In genomic region chr13:113044876-113045275, GRCm38 (mm10) we compare ENCODE assay signal across 11 mouse cellular contexts. TPM values are rescaled to one million over a fixed set of nuclear protein-coding genes. Genes with fewer than 3 reads are reported as not detected.
A peak's percentile ranks its signal among the peaks of the same experiment; 100 is the strongest.
DNase-seq lines count a peak whose midpoint lies in the region; ATAC-seq and TF ChIP-seq lines count a peak whose summit lies in the region.
"Had no signal": no experiment of that assay in that cellular context is flagged by ENCODE, and none has a peak within 500 bp of the region (broad histone marks: within the 10 kb centered on the region; RNA-seq: fewer than 3 reads in every experiment).

No protein-coding gene starts in this region.

- ATAC-seq in kidney, embryonic 14.5 days (ENCODE audit: low FRiP score, low TSS enrichment) = no peak
- no peak for ATAC-seq in hindbrain, postnatal 0 days
- no peak for ATAC-seq in megakaryocyte, adult 5-6 weeks (ENCODE audit: poor library complexity, severe bottlenecking)

- peaks cover 8% of the 10 kb centered on the region; the same call in 1 of the 2 replicates for H3K4me1 ChIP-seq in kidney, embryonic 14.5 days (ENCODE audit: control insufficient read depth, insufficient read depth, low read length)
- peaks cover 14% of the 10 kb centered on the region for H3K4me1 ChIP-seq in embryonic fibroblast, embryonic 13.5 days (ENCODE audit: control insufficient read depth, insufficient read depth, low read length)
- H3K4me1 ChIP-seq in hindbrain, postnatal 0 days (ENCODE audit: insufficient read depth, low read length) = no peaks in the 10 kb centered on the region

- H3K4me2 ChIP-seq in kidney, embryonic 14.5 days (replicated peaks; ENCODE audit: low read depth, low read length) = peak overlapping the region; percentile 54
- H3K4me2 ChIP-seq in hindbrain, postnatal 0 days (ENCODE audit: low read depth, low read length) = peak overlapping the region; percentile 71
- peak overlapping the region; percentile 91 for H3K4me2 ChIP-seq in myocyte (ENCODE audit: low read depth)

- peaks cover 29% of the 10 kb centered on the region for H3K79me2 ChIP-seq in myocyte (ENCODE audit: control insufficient read depth, insufficient read depth)

- peak overlapping the region; percentile 66 for H3K9ac ChIP-seq in kidney, embryonic 14.5 days (ENCODE audit: low read depth, low read length)
- H3K9ac ChIP-seq in hindbrain, postnatal 0 days (replicated peaks; ENCODE audit: low read length) = no peak overlapping the region

- no peaks in the 10 kb centered on the region for H3K9me3 ChIP-seq in kidney, embryonic 14.5 days (ENCODE audit: control insufficient read depth, low read length)
- H3K9me3 ChIP-seq in hindbrain, postnatal 0 days (ENCODE audit: low read length) = no peaks in the 10 kb centered on the region

- 31% methylated on average over 3 of the region's 3 CpGs for WGBS in kidney, embryonic 14.5 days
- 77% methylated on average over 3 of the region's 3 CpGs for WGBS in hindbrain, postnatal 0 days

- no peak overlapping the region for H3K27ac ChIP-seq in kidney, embryonic 14.5 days (ENCODE audit: low read depth, low read length)
- peak overlapping the region; percentile 99; the same call in 1 of the 2 replicates for H3K27ac ChIP-seq in embryonic fibroblast, embryonic 13.5 days (ENCODE audit: insufficient read depth, low read length)
- H3K27ac ChIP-seq in hindbrain, postnatal 0 days = no peak overlapping the region

- H3K36me3 ChIP-seq in kidney, embryonic 14.5 days (ENCODE audit: control insufficient read depth, insufficient read depth, low read length) = peaks cover 6% of the 10 kb centered on the region; the same call in 1 of the 2 replicates
- H3K36me3 ChIP-seq in hindbrain, postnatal 0 days (ENCODE audit: insufficient read depth, low read length) = no peaks in the 10 kb centered on the region
- no peaks in the 10 kb centered on the region for H3K36me3 ChIP-seq in myocyte (ENCODE audit: control insufficient read depth, insufficient read depth)

- no peak for TF ChIP-seq CTCF in embryonic fibroblast, embryonic 13.5 days (IDR thresholded peaks at IDR 0.05; ENCODE audit: borderline replicate concordance, insufficient read depth, low read length)
- no peak for TF ChIP-seq CTCF in hindbrain, postnatal 0 days (IDR thresholded peaks at IDR 0.05; ENCODE audit: low read depth)

- no peaks in the 10 kb centered on the region for H3K27me3 ChIP-seq in kidney, embryonic 14.5 days (ENCODE audit: control insufficient read depth, insufficient read depth, low read length)
- no peaks in the 10 kb centered on the region for H3K27me3 ChIP-seq in hindbrain, postnatal 0 days (ENCODE audit: insufficient read depth, low read length)
- no peaks in the 10 kb centered on the region for H3K27me3 ChIP-seq in myocyte (ENCODE audit: control insufficient read depth, insufficient read depth, insufficient read length)

- H3ac ChIP-seq in myocyte (ENCODE audit: control insufficient read depth, insufficient read length) = no peak overlapping the region

- H3K4me3 ChIP-seq in kidney, embryonic 14.5 days (ENCODE audit: low read length) = peak overlapping the region; percentile 74
- peak overlapping the region; percentile 77 for H3K4me3 ChIP-seq in embryonic fibroblast, embryonic 13.5 days (ENCODE audit: insufficient read depth, low read length)
- H3K4me3 ChIP-seq in hindbrain, postnatal 0 days (ENCODE audit: low read length) = peak overlapping the region; percentile 51
- H3K4me3 ChIP-seq in myocyte = peak overlapping the region; percentile 51

- no peak for TF ChIP-seq POLR2A in embryonic fibroblast, embryonic 13.5 days (IDR thresholded peaks at IDR 0.05; ENCODE audit: low read depth, low read length)
- no peak for TF ChIP-seq POLR2A in myocyte (IDR thresholded peaks at IDR 0.05; ENCODE audit: insufficient read length, low read depth)

- no peak for DNase-seq in kidney, adult 11 months
- DNase-seq in hindbrain, postnatal 0 days (ENCODE audit: low spot score) = no peak
- no peak for DNase-seq in natural killer cell, adult 2 months (ENCODE audit: low spot score in 2 of 2)
- DNase-seq in gastrocnemius, postnatal 4 days (ENCODE audit: low spot score in 2 of 2) = no peak

TF ChIP-seq in myocyte, 11 proteins besides CTCF, POLR2A, EP300 and RAD21:
- TF ChIP-seq SRF (IDR thresholded peaks at IDR 0.05; ENCODE audit: control insufficient read depth, insufficient read length, low read depth) (no peak), MAX (IDR thresholded peaks at IDR 0.05; ENCODE audit: low read depth) (no peak), POLR2AphosphoS2 (IDR thresholded peaks at IDR 0.05; ENCODE audit: insufficient read length, low read depth) (no peak), MYOD1 (IDR thresholded peaks at IDR 0.05; ENCODE audit: control insufficient read depth in 1 of 3, insufficient read length in 2 of 3, low read depth in 2 of 3) (no peak), MYOG (IDR thresholded peaks at IDR 0.05; ENCODE audit: control insufficient read depth in 1 of 3, insufficient read depth in 1 of 3, insufficient read length in 2 of 3, low read depth in 2 of 3) (no peak), E2F4 (IDR thresholded peaks at IDR 0.05; ENCODE audit: insufficient read depth) (no peak), REST (IDR thresholded peaks at IDR 0.05; ENCODE audit: insufficient read depth, insufficient read length) (no peak)

RNA-seq across cellular contexts. Expression of gene Gpx8, which starts 1.3 kb away (rescaled TPM):
- 142 and 204 TPM in 2 replicates for polyA plus RNA-seq in kidney, embryonic 14.5 days (2014; fragmentation: Nextera tagmentation; extraction: Ambion mirVana)
- 313 and 341 TPM in 2 replicates for polyA plus RNA-seq in embryonic fibroblast, embryonic 13.5 days (2011; ENCODE audit: insufficient read length, low read depth, missing spikeins)
- 10.2 and 19.7 TPM in 2 replicates for total RNA-seq in hindbrain, postnatal 0 days (2014; rRNA removed)
- 60.4 and 67.0 TPM in 2 replicates for polyA plus RNA-seq in hindbrain, postnatal 0 days (2015; fragmentation: Nextera tagmentation; extraction: Ambion mirVana)
- 68.8 TPM for polyA plus RNA-seq in myocyte (2012; fragmentation: generic; extraction: Trizol)
- 0.85 TPM in 1 of 2 replicates, not detected in the other for total RNA-seq in megakaryocyte, adult 5-6 weeks (2015)
- total RNA-seq in megakaryocyte, adult 5-6 weeks (2017) = 1.9 TPM in 1 of 2 replicates, not detected in the other
- 10 to 100 TPM; 54.8 to 60.8 TPM for total RNA-seq in gastrocnemius, postnatal 4 days (2021)

RNA-seq across cellular contexts. Expression of gene Cdc20b, which starts 10.0 kb away (rescaled TPM):
- polyA plus RNA-seq in kidney, embryonic 14.5 days (2014; fragmentation: Nextera tagmentation; extraction: Ambion mirVana) = not detected in 2 replicates
- not detected in 2 replicates for polyA plus RNA-seq in embryonic fibroblast, embryonic 13.5 days (2011; ENCODE audit: insufficient read length, low read depth, missing spikeins)
- 2.4 and 3.1 TPM in 2 replicates for total RNA-seq in hindbrain, postnatal 0 days (2014; rRNA removed)
- 0.34 and 0.60 TPM in 2 replicates for polyA plus RNA-seq in hindbrain, postnatal 0 days (2015; fragmentation: Nextera tagmentation; extraction: Ambion mirVana)
- polyA plus RNA-seq in myocyte (2012; fragmentation: generic; extraction: Trizol) = not detected
- not detected in 2 replicates for total RNA-seq in megakaryocyte, adult 5-6 weeks (2015)
- not detected in 2 replicates for total RNA-seq in megakaryocyte, adult 5-6 weeks (2017)
- total RNA-seq in gastrocnemius, postnatal 4 days (2021) = not detected

RNA-seq across cellular contexts. Expression of gene Mcidas, which starts 51.2 kb away (rescaled TPM):
- polyA plus RNA-seq in kidney, embryonic 14.5 days (2014; fragmentation: Nextera tagmentation; extraction: Ambion mirVana) = not detected in 2 replicates
- polyA plus RNA-seq in embryonic fibroblast, embryonic 13.5 days (2011; ENCODE audit: insufficient read length, low read depth, missing spikeins) = not detected in 2 replicates
- total RNA-seq in hindbrain, postnatal 0 days (2014; rRNA removed) = 0.73 and 2.4 TPM in 2 replicates
- polyA plus RNA-seq in hindbrain, postnatal 0 days (2015; fragmentation: Nextera tagmentation; extraction: Ambion mirVana) = 0.88 and 0.95 TPM in 2 replicates
- polyA plus RNA-seq in myocyte (2012; fragmentation: generic; extraction: Trizol) = not detected
- total RNA-seq in megakaryocyte, adult 5-6 weeks (2015) = not detected in 2 replicates
- not detected in 2 replicates for total RNA-seq in megakaryocyte, adult 5-6 weeks (2017)
- total RNA-seq in gastrocnemius, postnatal 4 days (2021) = not detected
- total RNA-seq: ES-E14 had no signal

RNA-seq across cellular contexts. Expression of gene Gzma, which starts 55.9 kb away (rescaled TPM):
- not detected in 2 replicates for polyA plus RNA-seq in kidney, embryonic 14.5 days (2014; fragmentation: Nextera tagmentation; extraction: Ambion mirVana)
- polyA plus RNA-seq in embryonic fibroblast, embryonic 13.5 days (2011; ENCODE audit: insufficient read length, low read depth, missing spikeins) = not detected in 2 replicates
- total RNA-seq in hindbrain, postnatal 0 days (2014; rRNA removed) = not detected in 2 replicates
- not detected in 2 replicates for polyA plus RNA-seq in hindbrain, postnatal 0 days (2015; fragmentation: Nextera tagmentation; extraction: Ambion mirVana)
- not detected for polyA plus RNA-seq in myocyte (2012; fragmentation: generic; extraction: Trizol)
- 14.6 and 29.7 TPM in 2 replicates for total RNA-seq in megakaryocyte, adult 5-6 weeks (2015)
- total RNA-seq in megakaryocyte, adult 5-6 weeks (2017) = 20.3 and 49.5 TPM in 2 replicates
- not detected for total RNA-seq in gastrocnemius, postnatal 4 days (2021)
- total RNA-seq: ES-E14; layer of hippocampus, postnatal 14 days had no signal
- polyA plus RNA-seq: brain, embryonic 14.5 days had no signal

RNA-seq across cellular contexts. Expression of gene Ccno, which starts 57.3 kb away (rescaled TPM):
- 0.17 and 0.55 TPM in 2 replicates for polyA plus RNA-seq in kidney, embryonic 14.5 days (2014; fragmentation: Nextera tagmentation; extraction: Ambion mirVana)
- polyA plus RNA-seq in embryonic fibroblast, embryonic 13.5 days (2011; ENCODE audit: insufficient read length, low read depth, missing spikeins) = 1.2 and 2.6 TPM in 2 replicates
- 1.3 and 2.7 TPM in 2 replicates for total RNA-seq in hindbrain, postnatal 0 days (2014; rRNA removed)
- polyA plus RNA-seq in hindbrain, postnatal 0 days (2015; fragmentation: Nextera tagmentation; extraction: Ambion mirVana) = 1.7 and 1.9 TPM in 2 replicates
- polyA plus RNA-seq in myocyte (2012; fragmentation: generic; extraction: Trizol) = 1.4 TPM
- 2.8 and 4.7 TPM in 2 replicates for total RNA-seq in megakaryocyte, adult 5-6 weeks (2015)
- total RNA-seq in megakaryocyte, adult 5-6 weeks (2017) = 4.1 and 5.9 TPM in 2 replicates
- total RNA-seq in gastrocnemius, postnatal 4 days (2021) = under 1 TPM in 1 of 2 experiments, not detected in 1; 0.26 TPM
